Mouse (Mus musculus) CH12.LX (cell line): ENCODE measurements around the gene Gm49318. TPM values are rescaled to one million over a fixed set of nuclear protein-coding genes. Genes with fewer than 3 reads are reported as not detected.

ENCODE experiments used
- DNase-seq: peaks from one replicate; pipeline ENCODE4 v3.0.0-alpha.2; 2013; ENCODE audit errors: extremely low read depth
- H3K27ac ChIP-seq: 2 replicates; pipeline ENCODE4 v1.5.1; 2012; ENCODE audit warnings: low read depth, mild to moderate bottlenecking, control low read depth, moderate library complexity; ENCODE audit not compliant: insufficient read depth
- H3K27me3 ChIP-seq: replicated peaks from 2 replicates; pipeline ENCODE3; 2012; ENCODE audit warnings: inconsistent platforms
- H3K36me3 ChIP-seq, 2 experiments: replicated peaks in 1 of 2; 2 replicates each; pipeline versions ENCODE3 to v1.6.1; 2012; ENCODE audit warnings: inconsistent platforms in 1 of 2, low read length in 1 of 2, mild to moderate bottlenecking in 1 of 2, mixed read lengths in 1 of 2, moderate library complexity in 1 of 2; ENCODE audit not compliant: control insufficient read depth in 1 of 2, insufficient read depth in 1 of 2
- H3K4me1 ChIP-seq, 2 experiments: 2 replicates each; pipeline ENCODE4 v1.6.1; 2012; ENCODE audit warnings: inconsistent platforms in 1 of 2, moderate library complexity in 1 of 2; ENCODE audit not compliant: insufficient read depth in 2 of 2, control insufficient read depth in 1 of 2
- H3K4me2 ChIP-seq: 2 replicates; pipeline ENCODE4 v1.6.1; 2012; ENCODE audit warnings: low read depth, mild to moderate bottlenecking, control low read depth; ENCODE audit not compliant: poor library complexity, insufficient read depth, severe bottlenecking
- H3K4me3 ChIP-seq, 3 experiments: fragments of 150-350 bp in 1 of 3; sonication (generic) in 1 of 3; replicated peaks in 1 of 3; 2 replicates each; pipeline versions ENCODE3 to v1.5.1; 2011 to 2012; ENCODE audit warnings: low read depth in 2 of 3, low read length in 2 of 3, mild to moderate bottlenecking in 2 of 3, moderate library complexity in 2 of 3, control low read depth in 1 of 3, improper control_type of control experiment in 1 of 3, inconsistent platforms in 1 of 3, mixed read lengths in 1 of 3; ENCODE audit not compliant: poor library complexity in 1 of 3
- H3K79me2 ChIP-seq: replicated peaks from 2 replicates; pipeline ENCODE4 v1.6.1; 2012; ENCODE audit warnings: mild to moderate bottlenecking, moderate library complexity; ENCODE audit not compliant: control insufficient read depth, poor library complexity, insufficient read depth, severe bottlenecking; ENCODE audit errors: extremely low read depth
- H3K9ac ChIP-seq: 2 replicates; pipeline ENCODE4 v1.6.1; 2012; ENCODE audit warnings: low read depth, mild to moderate bottlenecking, control low read depth, moderate library complexity; ENCODE audit not compliant: insufficient read depth
- H3K9me3 ChIP-seq: replicated peaks from 2 replicates; pipeline ENCODE3; 2012; ENCODE audit warnings: low read length, inconsistent platforms, mixed read lengths
- EP300 ChIP-seq: IDR thresholded peaks from 2 replicates; pipeline ENCODE4 v1.6.1; 2011; ENCODE audit warnings: low read length, improper control_type of control experiment
- GABPA ChIP-seq: IDR thresholded peaks from 2 replicates; pipeline ENCODE4 v1.6.1; 2012; ENCODE audit warnings: low read depth, low read length, improper control_type of control experiment, inconsistent platforms; ENCODE audit not compliant: insufficient replicate concordance
- HCFC1 ChIP-seq: IDR thresholded peaks from 2 replicates; pipeline ENCODE4 v1.6.1; 2012; ENCODE audit warnings: low read depth, mild to moderate bottlenecking, inconsistent platforms, low read length, improper control_type of control experiment
- MAX ChIP-seq: IDR thresholded peaks from 2 replicates; pipeline ENCODE4 v1.6.1; 2011; ENCODE audit warnings: low read length, improper control_type of control experiment
- MAZ ChIP-seq: IDR thresholded peaks from 2 replicates; pipeline ENCODE4 v1.6.1; 2012; ENCODE audit warnings: low read depth, mild to moderate bottlenecking, inconsistent platforms, low read length, improper control_type of control experiment, moderate library complexity
- MEF2A ChIP-seq: IDR thresholded peaks from 2 replicates; pipeline ENCODE4 v1.6.1; 2014; ENCODE audit warnings: low read depth, mild to moderate bottlenecking, inconsistent platforms, low read length, improper control_type of control experiment, borderline replicate concordance
- MXI1 ChIP-seq: IDR thresholded peaks from 2 replicates; pipeline ENCODE4 v1.6.1; 2011; ENCODE audit warnings: mild to moderate bottlenecking, low read depth, low read length, improper control_type of control experiment
- NRF1 ChIP-seq: IDR thresholded peaks from 2 replicates; pipeline ENCODE4 v1.6.1; 2014; ENCODE audit warnings: low read depth, mild to moderate bottlenecking, inconsistent platforms, low read length, improper control_type of control experiment, moderate library complexity
- PAX5 ChIP-seq: IDR thresholded peaks from 2 replicates; pipeline ENCODE4 v1.6.1; 2012; ENCODE audit warnings: low read length, inconsistent platforms, mixed read lengths
- POLR2AphosphoS2 ChIP-seq: IDR thresholded peaks from 2 replicates; pipeline ENCODE4 v1.6.1; 2011; ENCODE audit warnings: low read depth, low read length, improper control_type of control experiment
- RAD21 ChIP-seq: IDR thresholded peaks from 2 replicates; pipeline ENCODE4 v1.6.1; 2011; ENCODE audit warnings: low read depth, mild to moderate bottlenecking, low read length, improper control_type of control experiment, moderate library complexity
- SIN3A ChIP-seq: IDR thresholded peaks from 2 replicates; pipeline ENCODE4 v1.6.1; 2012; ENCODE audit warnings: low read length, improper control_type of control experiment, inconsistent platforms
- TBP ChIP-seq: conservative IDR thresholded peaks from 2 replicates; pipeline ENCODE4 v1.6.1; 2011; ENCODE audit warnings: low read depth, low read length, improper control_type of control experiment
- TCF12 ChIP-seq: IDR thresholded peaks from 2 replicates; pipeline ENCODE4 v1.6.1; 2014; ENCODE audit warnings: low read depth, mild to moderate bottlenecking, inconsistent platforms, low read length, improper control_type of control experiment
- ZC3H11A ChIP-seq: IDR thresholded peaks from 2 replicates; pipeline ENCODE4 v1.6.1; 2012; ENCODE audit warnings: low read depth, mild to moderate bottlenecking, inconsistent platforms, low read length, improper control_type of control experiment
- ZMIZ1 ChIP-seq: IDR thresholded peaks from 2 replicates; pipeline ENCODE4 v1.6.1; 2012; ENCODE audit warnings: low read depth, mild to moderate bottlenecking, inconsistent platforms, low read length, improper control_type of control experiment
- ZNF384 ChIP-seq: IDR thresholded peaks from 2 replicates; pipeline ENCODE4 v1.6.1; 2012; ENCODE audit warnings: low read depth, low read length, improper control_type of control experiment, inconsistent platforms
- dilution Hi-C: fragments of 300-500 bp; cut with MboI; formaldehyde crosslinking; loops from 2 replicates; pipeline ENCODE4 v1.14.3; 2020; ENCODE audit warnings: low sequenced_read_pairs; ENCODE audit not compliant: extremely low pct_unique_long_range_greater_than_20kb, extremely low pct_ligation_motif_present
- in situ Hi-C: fragments of 300-500 bp; cut with MboI; formaldehyde crosslinking; loops from 3 replicates; pipeline ENCODE4 v1.14.3; 2019; ENCODE audit warnings: low sequenced_read_pairs, low pct_ligation_motif_present, low pct_unique_long_range_greater_than_20kb, mixed read lengths
- polyA plus RNA-seq: library from polyadenylated mRNA; unstranded; fragments of >175 nt; gene quantifications from 2 replicates; pipeline ENCODE4 v1.2.1, GENCODE M21; 2012; ENCODE audit warnings: low read depth; ENCODE audit not compliant: insufficient read length
- total RNA-seq, 2 experiments: library from RNA; depleted of rRNA; stranded (reverse); fragments of 300-350 nt in 1 of 2; fragments of >200 nt in 1 of 2; gene quantifications; 2 replicates each; pipeline ENCODE4 v1.2.3; 2012 to 2014

The Gm49318 gene
- total and polyA plus RNA-seq, 3 experiments, result not detected

DNA sequence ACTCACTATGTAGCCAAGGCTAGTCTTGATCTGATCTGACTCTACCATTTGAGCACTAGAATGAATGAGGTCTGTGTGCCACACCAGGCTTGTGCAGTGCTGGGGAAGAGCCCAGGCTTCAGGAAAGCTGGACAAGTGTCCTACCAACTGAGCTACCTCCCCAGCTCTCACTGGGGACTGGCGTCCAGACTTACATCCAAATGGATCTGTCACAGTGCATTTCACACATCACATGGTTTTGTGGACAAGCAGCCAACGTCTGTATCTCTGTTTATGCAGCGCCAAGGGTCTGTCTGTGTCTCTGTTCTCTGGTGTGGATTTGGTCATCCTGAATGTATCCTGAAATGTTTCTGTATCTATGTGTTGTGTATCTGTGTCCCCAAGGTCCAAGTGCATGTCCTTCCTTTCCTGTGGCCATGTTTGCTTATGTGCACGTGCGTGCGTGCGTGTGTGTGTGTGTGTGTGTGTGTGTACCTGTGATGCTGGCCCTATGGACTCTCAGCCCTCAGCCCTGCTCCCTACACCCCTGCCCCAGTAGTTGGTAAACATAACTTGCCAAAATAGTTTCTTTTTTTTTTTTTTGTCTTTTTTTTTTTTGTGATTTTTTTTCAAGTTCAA is 53.7 kb downstream of the Gm49318 start:
- H3K27me3 ChIP-seq, result peaks cover 2% of the 10 kb centered on the region
- dilution Hi-C loops, result no loop called here
- in situ Hi-C loops, result no loop called here
- H3K4me2 ChIP-seq, result no peak overlapping the region
- H3K9ac ChIP-seq, result no peak overlapping the region
- no peaks in the 10 kb centered on the region for H3K9me3 ChIP-seq
- H3K4me1 ChIP-seq, result 0 out of 4 replicates have a peak, but pooled peaks cover 0 to 2% of the 10 kb centered on the region in 2 experiments
- H3K4me3 ChIP-seq, result no peak overlapping the region
- H3K27ac ChIP-seq, result no peak overlapping the region
- TF ChIP-seq POLR2AphosphoS2 (no peak), TCF12 (no peak), PAX5 (no peak), GABPA (no peak), ZMIZ1 (no peak), TBP (no peak), MAX (no peak), ZNF384 (no peak)
- TF ChIP-seq, all 38 proteins: peak for 0
- peaks cover 22 to 34% of the 10 kb centered on the region in 2 experiments for H3K36me3 ChIP-seq
- no peaks in the 10 kb centered on the region for H3K79me2 ChIP-seq
- DNase-seq, result no peak

DNA sequence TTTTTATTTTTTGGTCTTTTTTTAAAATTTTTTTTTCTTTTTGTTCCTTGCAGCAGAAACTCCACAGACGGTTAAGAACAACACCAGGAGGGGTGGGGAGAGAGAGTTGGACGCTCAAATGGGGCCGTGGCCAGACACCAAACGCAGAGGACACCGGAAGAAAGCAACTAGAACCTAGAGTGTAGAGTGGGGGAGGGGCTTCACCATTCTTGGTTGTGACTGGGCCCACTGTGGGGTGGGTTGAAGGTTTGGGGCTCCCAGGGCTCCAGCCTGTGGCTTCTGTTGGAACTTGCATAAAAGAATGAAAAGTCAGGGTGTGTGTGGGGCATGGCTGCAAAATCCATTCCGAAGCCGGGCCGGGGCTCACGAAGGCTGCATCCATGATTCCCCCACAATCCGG is 54.8 kb downstream of the Gm49318 start:
- Histone ChIP-seq H3K4me3 (no peak overlapping the region), H3K27me3 (no peaks in the 10 kb centered on the region), H3K4me2 (no peak overlapping the region), H3K9me3 (no peaks in the 10 kb centered on the region), H3K9ac (no peak overlapping the region), H3K79me2 (no peaks in the 10 kb centered on the region), H3K4me1 (0 out of 4 replicates have a peak, but pooled peaks cover 0 to 2% of the 10 kb centered on the region in 2 experiments), H3K36me3 (peaks cover 33 to 45% of the 10 kb centered on the region in 2 experiments), H3K27ac (no peak overlapping the region)
- no peak for DNase-seq
- TF ChIP-seq SIN3A (no peak), RAD21 (no peak), ZC3H11A (no peak), MAZ (no peak), EP300 (no peak), MEF2A (no peak), POLR2AphosphoS2 (no peak), NRF1 (no peak), HCFC1 (no peak), MXI1 (no peak)
- in situ Hi-C loops, result no loop called here
- dilution Hi-C loops, result no loop called here
